Mouse (Mus musculus): ENCODE data around the gene Olfr781. TPM values are rescaled to one million over a fixed set of nuclear protein-coding genes. Genes with fewer than 3 reads are reported as not detected.

Olfr781 gene
- not detected for total RNA-seq (2023)

GRCm38 (mm10) chr10:129328554-129328953, at the start of gene Olfr781:
Gene Olfr781, plus strand, starts transcription at chr10:129328854.

GRCm38 (mm10) chr10:129317817-129318216, 10.8 kb upstream of the Olfr781 start, which contains the start of gene Olfr780:
Gene Olfr780, plus strand, starts transcription at chr10:129318117.

GRCm38 (mm10) chr10:129348550-129348949, 19.9 kb downstream of the Olfr781 start, which contains the start of gene Olfr782:
Gene Olfr782, plus strand, starts transcription at chr10:129348850.

Other genes starting within 250 kb of the Olfr781 start
- gene Olfr767, start 245.9 kb upstream of the Olfr781 start, total RNA-seq (2023): not detected
- not detected for gene Olfr768, start 229.5 kb upstream of the Olfr781 start, total RNA-seq (2023)
- not detected for gene Olfr769, start 211.0 kb upstream of the Olfr781 start, total RNA-seq (2023)
- not detected for gene Olfr770, start 189.9 kb upstream of the Olfr781 start, total RNA-seq (2023)
- gene Olfr771, start 164.1 kb upstream of the Olfr781 start, total RNA-seq (2023): not detected
- not detected for gene Olfr772, start 150.9 kb upstream of the Olfr781 start, total RNA-seq (2023)
- not detected for gene Olfr773, start 141.4 kb upstream of the Olfr781 start, total RNA-seq (2023)
- not detected for gene Olfr774, start 92.7 kb upstream of the Olfr781 start, total RNA-seq (2023)
- under 1 TPM in 1 of 2 experiments, not detected in 1; 0.20 TPM for gene Olfr775, start 80.4 kb upstream of the Olfr781 start, total RNA-seq (2023)
- not detected for gene Olfr776, start 69.7 kb upstream of the Olfr781 start, total RNA-seq (2023)
- not detected for gene Olfr777, start 57.4 kb upstream of the Olfr781 start, total RNA-seq (2023)
- not detected for gene Olfr780, start 10.7 kb upstream of the Olfr781 start, total RNA-seq (2023)
- gene Olfr782, start 20.0 kb downstream of the Olfr781 start, total RNA-seq (2023): not detected
- gene Olfr784, start 55.2 kb downstream of the Olfr781 start, total RNA-seq (2023): under 1 TPM in 1 of 2 experiments, not detected in 1; 0.18 TPM
- not detected for gene Olfr785, start 76.6 kb downstream of the Olfr781 start, total RNA-seq (2023)
- not detected for gene Olfr786, start 98.5 kb downstream of the Olfr781 start, total RNA-seq (2023)
- not detected for gene Olfr787, start 133.0 kb downstream of the Olfr781 start, total RNA-seq (2023)
- not detected for gene Olfr788, start 142.1 kb downstream of the Olfr781 start, total RNA-seq (2023)
- gene Olfr789, start 155.9 kb downstream of the Olfr781 start, total RNA-seq (2023): not detected
- not detected for gene Olfr790, start 169.6 kb downstream of the Olfr781 start, total RNA-seq (2023)
- not detected for gene Olfr791, start 192.9 kb downstream of the Olfr781 start, total RNA-seq (2023)
- gene Olfr792, start 210.3 kb downstream of the Olfr781 start, total RNA-seq (2023): not detected
- gene Olfr794, start 238.8 kb downstream of the Olfr781 start, total RNA-seq (2023): not detected